Mouse (Mus musculus) lung, postnatal 0 days (tissue): ENCODE results near the gene Vps16.

Experiments
- CTCF ChIP-seq: IDR thresholded peaks from 2 replicates; pipeline ENCODE4 v1.5.1; 2016; ENCODE audit warnings: antibody characterized with exemption, mild to moderate bottlenecking
- EP300 ChIP-seq: IDR thresholded peaks from 2 replicates; pipeline ENCODE4 v1.6.1; 2016; ENCODE audit warnings: antibody characterized with exemption, mild to moderate bottlenecking, control low read depth

DNA sequence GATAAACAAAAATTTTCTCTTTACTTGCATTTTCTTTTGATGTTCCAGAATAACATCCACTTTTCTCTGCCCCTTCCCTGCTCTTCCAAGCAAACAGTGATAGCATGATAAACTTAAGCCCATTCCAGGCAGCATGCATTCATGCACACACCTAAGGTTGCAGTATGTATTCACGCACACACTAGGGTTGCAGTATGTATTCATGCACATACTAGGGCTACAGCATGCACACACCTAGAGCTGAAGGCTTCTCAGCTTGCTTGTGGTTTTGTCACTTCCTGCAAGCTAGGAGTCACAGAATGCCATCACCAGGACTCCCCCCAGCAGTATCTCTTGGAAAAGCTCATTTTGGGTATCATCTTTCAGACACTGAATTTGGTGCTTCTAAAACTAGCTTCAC, 12.6 kb downstream of the Vps16 start:
- no peak for TF ChIP-seq CTCF
- TF ChIP-seq EP300 = no peak
